Mouse (Mus musculus) liver, embryonic 13.5 days (tissue): ENCODE measurements around the gene Gna15. TPM values are rescaled to one million over a fixed set of nuclear protein-coding genes. Genes with fewer than 3 reads are reported as not detected.
A peak's percentile ranks its signal among the peaks of the same experiment; 100 is the strongest.

ENCODE experiments used
- ATAC-seq: fragments of 200-750 bp; cut with Nextera tagmentation; 2 replicates; pipeline ENCODE4 v1.8.0; 2017; ENCODE audit warnings: low read depth, mild to moderate bottlenecking, moderate number of reproducible peaks, moderate library complexity
- DNase-seq: peaks from one replicate; pipeline ENCODE4 v3.0.0; 2022
- H3K27ac ChIP-seq: fragments of 300-500 bp; sonication (generic); 2 replicates; pipeline ENCODE4 v1.5.1; 2015; ENCODE audit warnings: moderate library complexity, mild to moderate bottlenecking, inconsistent platforms
- H3K27me3 ChIP-seq: fragments of 300-500 bp; sonication (generic); 2 replicates; pipeline ENCODE4 v1.6.1; 2015; ENCODE audit warnings: mild to moderate bottlenecking, inconsistent platforms
- H3K36me3 ChIP-seq: fragments of 300-500 bp; sonication (generic); 2 replicates; pipeline ENCODE4 v1.6.1; 2015; ENCODE audit warnings: mild to moderate bottlenecking, inconsistent platforms
- H3K4me1 ChIP-seq: fragments of 300-500 bp; sonication (generic); replicated peaks from 2 replicates; pipeline ENCODE4 v1.6.1; 2015; ENCODE audit warnings: inconsistent platforms
- H3K4me2 ChIP-seq: fragments of 300-500 bp; sonication (generic); 2 replicates; pipeline ENCODE4 v1.6.1; 2015; ENCODE audit warnings: inconsistent platforms, mild to moderate bottlenecking, moderate library complexity
- H3K4me3 ChIP-seq: fragments of 300-500 bp; sonication (generic); replicated peaks from 2 replicates; pipeline ENCODE4 v1.5.1; 2015; ENCODE audit warnings: mild to moderate bottlenecking, inconsistent platforms
- H3K9ac ChIP-seq: fragments of 300-500 bp; sonication (generic); 2 replicates; pipeline ENCODE4 v1.6.1; 2015; ENCODE audit warnings: mild to moderate bottlenecking, inconsistent platforms
- H3K9me3 ChIP-seq: fragments of 300-500 bp; sonication (generic); replicated peaks from 2 replicates; pipeline ENCODE4 v1.6.1; 2016; ENCODE audit warnings: inconsistent platforms
- WGBS: fragments of 180-500 bp; shearing (Covaris S2); methylation state at CpG from one replicate; pipeline ENCODE4 v1.1.7; 2015; ENCODE audit not compliant: insufficient replicate concordance; 5-methylcytosine and 5-hydroxymethylcytosine counted together
- polyA plus RNA-seq: library from polyadenylated mRNA; unstranded; fragments of >200 nt; fragmentation: Nextera tagmentation; extraction: Ambion mirVana; gene quantifications from 2 replicates; pipeline ENCODE4 v1.2.1, GENCODE M21; 2015

Gna15 gene
- polyA plus RNA-seq, 1 experiment from 2014 or later: 7.2 TPM

DNA sequence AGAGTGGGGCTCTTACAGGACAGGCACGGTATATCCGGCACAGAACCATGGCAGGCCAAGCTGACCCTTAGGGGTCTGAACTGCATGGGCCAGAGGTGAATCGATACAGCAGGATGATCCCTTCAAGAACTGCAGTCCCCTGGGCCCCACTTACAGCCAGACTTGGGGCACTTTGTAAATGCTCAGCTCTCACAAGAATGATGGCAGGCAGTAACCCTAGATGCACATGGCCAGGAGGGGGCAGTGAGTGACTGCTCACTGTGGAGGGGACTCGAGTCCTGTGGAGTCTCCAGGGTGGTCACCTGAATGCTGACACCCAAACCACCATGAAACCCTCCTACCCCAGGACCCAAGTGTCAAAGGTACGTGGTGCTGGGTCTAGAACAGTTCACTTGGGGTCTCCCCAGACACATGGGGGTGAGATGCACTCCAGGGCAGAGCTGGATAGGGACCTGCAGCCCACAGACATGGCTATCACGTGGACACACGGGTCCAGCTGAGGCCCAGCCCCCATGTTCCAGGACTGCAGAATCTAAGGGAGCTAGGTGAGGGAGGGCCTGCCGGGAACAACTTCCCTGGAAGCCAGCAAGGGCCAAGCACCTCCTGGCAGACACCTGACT, 30.3 kb downstream of the Gna15 start:
- Histone ChIP-seq H3K4me3 (peak overlapping the region; percentile 88), H3K27ac (peak overlapping the region; percentile 74; the same call in 1 of the 2 replicates), H3K4me2 (peak overlapping the region; percentile 98; the same call in 1 of the 2 replicates), H3K4me1 (peaks cover 45% of the 10 kb centered on the region), H3K9me3 (no peaks in the 10 kb centered on the region), H3K27me3 (no peaks in the 10 kb centered on the region), H3K9ac (peak overlapping the region; percentile 93; the same call in 1 of the 2 replicates), H3K36me3 (peaks cover 55% of the 10 kb centered on the region)
- WGBS: 80% methylated on average over 8 of the region's 8 CpGs
- no peak for ATAC-seq
- no peak for DNase-seq

DNA sequence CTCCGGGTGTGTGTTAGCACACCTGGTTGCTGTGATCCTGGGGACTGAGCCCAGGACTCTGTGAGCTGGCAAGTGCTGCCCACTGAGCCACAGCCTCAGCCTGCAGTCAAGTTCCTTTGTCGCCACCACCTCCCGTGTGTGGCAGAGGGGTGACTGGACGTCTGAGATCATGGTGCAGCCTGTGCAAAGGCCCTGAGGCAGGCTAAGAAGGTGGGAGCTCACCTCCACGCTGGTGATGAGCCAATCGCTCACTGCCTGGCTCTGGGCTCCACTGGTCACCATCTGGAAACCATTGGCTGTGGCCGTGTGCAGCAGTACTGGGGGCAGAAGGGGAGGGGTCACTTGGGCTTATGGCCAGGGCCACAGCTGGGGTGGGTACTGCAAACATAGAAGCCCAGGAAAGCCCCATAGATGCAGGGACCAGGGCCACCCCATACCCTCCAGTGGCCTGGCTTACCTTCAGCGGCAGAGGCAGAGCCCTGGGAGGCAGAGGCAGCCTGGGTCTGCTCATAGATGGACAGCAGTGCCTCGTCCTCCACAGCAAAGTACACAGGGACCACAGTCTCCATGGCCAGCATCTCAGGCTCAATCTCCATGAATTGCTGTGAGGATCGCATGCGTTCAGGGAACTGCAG, 31.3 kb downstream of the Gna15 start:
- 81% methylated on average over 11 of the region's 11 CpGs for WGBS
- peaks cover 65% of the 10 kb centered on the region for H3K36me3 ChIP-seq
- no peak overlapping the region for H3K4me2 ChIP-seq
- H3K27ac ChIP-seq: no peak overlapping the region
- H3K4me3 ChIP-seq: no peak overlapping the region
- DNase-seq: no peak
- H3K9me3 ChIP-seq: no peaks in the 10 kb centered on the region
- H3K4me1 ChIP-seq: peaks cover 35% of the 10 kb centered on the region
- H3K27me3 ChIP-seq: no peaks in the 10 kb centered on the region
- no peak overlapping the region for H3K9ac ChIP-seq
- ATAC-seq: no peak

DNA sequence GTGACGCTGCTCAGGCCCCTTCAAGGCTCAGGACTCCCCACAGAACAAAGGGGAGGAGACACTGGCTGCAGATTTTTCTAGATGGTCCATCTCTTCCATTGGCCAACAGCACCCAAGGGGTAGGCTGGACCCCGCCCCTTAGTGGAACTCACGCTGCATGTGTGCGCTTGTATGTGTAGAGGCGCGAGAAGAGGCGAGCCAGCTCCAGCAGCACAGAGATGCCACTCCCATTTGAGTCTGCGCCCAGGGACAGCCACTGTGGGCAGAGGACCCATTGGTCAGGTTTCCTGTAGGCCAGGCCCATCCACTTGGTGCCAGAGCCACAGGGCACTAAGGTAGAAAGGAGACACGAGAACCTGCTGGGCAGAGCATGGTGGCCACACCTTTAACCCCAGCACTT, 33.0 kb downstream of the Gna15 start:
- Histone ChIP-seq H3K4me3 (no peak overlapping the region), H3K4me1 (peaks cover 25% of the 10 kb centered on the region), H3K27ac (no peak overlapping the region), H3K36me3 (peaks cover 82% of the 10 kb centered on the region), H3K27me3 (no peaks in the 10 kb centered on the region), H3K4me2 (no peak overlapping the region), H3K9ac (no peak overlapping the region), H3K9me3 (no peaks in the 10 kb centered on the region)
- DNase-seq: no peak
- ATAC-seq: no peak
- 86% methylated on average over 9 of the region's 9 CpGs for WGBS

DNA sequence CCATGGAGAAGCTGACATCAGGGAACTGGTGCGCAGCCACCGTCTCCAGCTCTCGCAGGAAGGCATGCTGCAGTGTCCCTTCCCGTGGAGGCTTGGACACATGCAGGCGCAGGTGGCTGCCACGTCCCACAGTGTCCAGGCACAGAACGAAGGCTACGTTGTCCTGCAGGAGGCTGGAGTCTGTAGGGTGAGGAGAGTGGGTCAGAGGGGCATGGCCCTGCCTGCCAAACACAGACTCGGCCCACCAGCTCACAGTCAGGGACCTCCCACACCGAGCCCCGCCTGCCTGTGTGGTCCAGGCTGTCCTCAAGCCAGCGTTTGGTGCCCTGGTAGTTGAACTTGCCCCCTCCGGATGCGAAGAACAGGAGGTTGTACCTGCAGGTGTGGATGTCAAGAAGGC, 34.1 kb downstream of the Gna15 start:
- Histone ChIP-seq H3K4me1 (peaks cover 17% of the 10 kb centered on the region), H3K4me3 (no peak overlapping the region), H3K9me3 (no peaks in the 10 kb centered on the region), H3K27ac (no peak overlapping the region), H3K4me2 (no peak overlapping the region), H3K36me3 (peaks cover 83% of the 10 kb centered on the region), H3K9ac (no peak overlapping the region), H3K27me3 (no peaks in the 10 kb centered on the region)
- DNase-seq: no peak
- ATAC-seq: no peak
- WGBS: 81% methylated on average over 14 of the region's 14 CpGs

DNA sequence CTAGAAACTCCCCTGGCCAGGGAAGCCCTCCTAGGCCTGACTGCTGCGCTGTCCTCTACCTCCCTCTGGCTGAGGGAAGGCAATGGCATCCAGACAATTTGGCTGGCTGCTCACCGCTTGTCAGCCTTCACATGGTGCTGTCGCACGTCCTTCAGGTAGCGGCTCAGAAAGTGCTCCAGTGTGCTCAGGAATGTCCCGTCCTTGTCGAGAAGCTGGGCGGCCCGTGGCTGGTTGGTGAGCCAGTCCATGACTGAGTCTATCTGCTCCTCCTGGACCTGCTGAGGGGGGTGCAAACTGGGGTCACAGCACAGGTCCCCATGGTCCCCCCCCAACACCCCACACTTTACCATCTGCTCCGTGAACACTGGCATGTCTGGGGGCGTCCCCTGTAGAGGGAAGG, 35.9 kb downstream of the Gna15 start:
- Histone ChIP-seq H3K4me3 (no peak overlapping the region), H3K36me3 (peaks cover 71% of the 10 kb centered on the region), H3K4me2 (no peak overlapping the region), H3K9me3 (no peaks in the 10 kb centered on the region), H3K27me3 (no peaks in the 10 kb centered on the region), H3K4me1 (no peaks in the 10 kb centered on the region), H3K9ac (no peak overlapping the region), H3K27ac (no peak overlapping the region)
- 84% methylated on average over 11 of the region's 11 CpGs for WGBS
- DNase-seq (no peak), ATAC-seq (no peak)

DNA sequence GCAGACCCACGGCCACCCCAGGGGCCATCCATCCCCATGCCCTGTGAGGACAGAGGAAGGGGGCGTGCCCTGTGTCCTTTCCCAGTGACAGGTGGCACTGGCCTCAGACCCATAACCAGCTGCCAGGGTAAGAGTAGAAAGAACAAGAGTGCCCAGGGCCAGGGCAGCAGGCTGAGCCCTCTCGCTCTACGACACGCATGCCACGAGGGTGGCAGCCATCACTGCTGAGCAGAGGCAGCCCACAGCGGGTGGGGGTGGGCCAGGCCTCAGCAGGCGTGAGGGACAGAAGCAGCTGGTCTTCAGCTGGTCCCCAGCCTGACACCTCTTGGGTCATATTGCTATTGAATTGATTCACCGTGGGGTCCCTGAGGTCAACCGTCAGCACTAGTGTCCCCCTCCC, 37.5 kb downstream of the Gna15 start:
- H3K27me3 ChIP-seq: peaks cover 14% of the 10 kb centered on the region
- ATAC-seq: no peak
- H3K9ac ChIP-seq: no peak overlapping the region
- no peak overlapping the region for H3K27ac ChIP-seq
- H3K4me3 ChIP-seq: no peak overlapping the region
- H3K4me1 ChIP-seq: peaks cover 10% of the 10 kb centered on the region
- WGBS: 80% methylated on average over 10 of the region's 10 CpGs
- no peak overlapping the region for H3K4me2 ChIP-seq
- no peak for DNase-seq
- no peaks in the 10 kb centered on the region for H3K9me3 ChIP-seq
- peaks cover 55% of the 10 kb centered on the region for H3K36me3 ChIP-seq

DNA sequence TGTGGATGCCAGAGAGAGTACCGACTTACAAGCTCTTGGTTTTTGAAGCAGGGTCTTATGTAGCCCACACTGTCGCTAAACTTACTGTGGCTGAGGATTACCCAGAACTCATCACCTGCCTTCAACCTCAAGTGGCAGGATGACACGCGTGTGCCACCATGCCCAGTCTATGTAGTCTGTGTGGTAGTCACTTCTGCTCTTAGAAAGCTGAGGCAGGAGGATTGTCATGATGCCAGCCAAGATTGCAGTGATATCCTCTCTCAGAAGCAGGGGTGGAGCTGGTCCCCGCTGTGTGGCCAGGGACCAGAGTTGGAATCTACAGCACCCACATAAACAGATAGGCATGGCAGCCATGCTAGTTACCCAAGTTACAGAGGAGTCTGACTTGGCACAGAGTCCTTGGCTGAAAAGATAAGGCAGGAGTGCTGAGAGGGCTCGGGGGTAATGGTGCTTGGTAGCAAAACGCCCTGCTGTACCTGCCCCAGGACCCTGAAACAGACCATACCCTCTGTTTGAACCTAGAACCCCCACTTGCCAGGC, 38.5 kb downstream of the Gna15 start:
- Histone ChIP-seq H3K27ac (no peak overlapping the region), H3K4me1 (peaks cover 10% of the 10 kb centered on the region), H3K4me2 (no peak overlapping the region), H3K36me3 (peaks cover 45% of the 10 kb centered on the region), H3K27me3 (peaks cover 24% of the 10 kb centered on the region), H3K9me3 (no peaks in the 10 kb centered on the region), H3K9ac (no peak overlapping the region), H3K4me3 (no peak overlapping the region)
- ATAC-seq: no peak; the same call in 1 of the 2 replicates
- DNase-seq: no peak
- WGBS: 51% methylated on average over 7 of the region's 7 CpGs

DNA sequence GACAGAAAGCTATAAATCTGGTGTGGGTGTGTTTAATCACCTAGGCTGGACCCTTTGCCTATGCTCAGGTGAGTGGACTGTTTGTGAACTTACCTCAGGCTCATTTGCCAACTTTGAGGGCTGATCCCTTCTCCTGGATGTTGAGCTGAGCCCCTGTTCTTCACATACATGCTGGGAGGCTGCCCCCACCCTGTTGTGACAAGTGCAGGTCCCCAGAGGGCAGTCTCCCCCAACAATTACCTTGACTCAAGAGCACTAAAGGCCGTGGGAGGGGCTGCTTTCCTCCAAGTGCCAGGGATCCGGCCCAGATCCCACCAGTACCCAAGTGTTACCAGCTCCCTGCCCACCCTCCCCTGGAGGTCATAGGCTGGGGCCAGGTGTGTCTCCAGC, 39.0 kb downstream of the Gna15 start:
- H3K9ac ChIP-seq: no peak overlapping the region
- peaks cover 10% of the 10 kb centered on the region for H3K4me1 ChIP-seq
- 14% methylated on average over 2 of the region's 2 CpGs for WGBS
- H3K27ac ChIP-seq: no peak overlapping the region
- H3K4me2 ChIP-seq: no peak overlapping the region
- no peak overlapping the region for H3K4me3 ChIP-seq
- H3K27me3 ChIP-seq: peaks cover 29% of the 10 kb centered on the region
- DNase-seq (no peak), ATAC-seq (no peak)
- peaks cover 40% of the 10 kb centered on the region for H3K36me3 ChIP-seq
- H3K9me3 ChIP-seq: no peaks in the 10 kb centered on the region

DNA sequence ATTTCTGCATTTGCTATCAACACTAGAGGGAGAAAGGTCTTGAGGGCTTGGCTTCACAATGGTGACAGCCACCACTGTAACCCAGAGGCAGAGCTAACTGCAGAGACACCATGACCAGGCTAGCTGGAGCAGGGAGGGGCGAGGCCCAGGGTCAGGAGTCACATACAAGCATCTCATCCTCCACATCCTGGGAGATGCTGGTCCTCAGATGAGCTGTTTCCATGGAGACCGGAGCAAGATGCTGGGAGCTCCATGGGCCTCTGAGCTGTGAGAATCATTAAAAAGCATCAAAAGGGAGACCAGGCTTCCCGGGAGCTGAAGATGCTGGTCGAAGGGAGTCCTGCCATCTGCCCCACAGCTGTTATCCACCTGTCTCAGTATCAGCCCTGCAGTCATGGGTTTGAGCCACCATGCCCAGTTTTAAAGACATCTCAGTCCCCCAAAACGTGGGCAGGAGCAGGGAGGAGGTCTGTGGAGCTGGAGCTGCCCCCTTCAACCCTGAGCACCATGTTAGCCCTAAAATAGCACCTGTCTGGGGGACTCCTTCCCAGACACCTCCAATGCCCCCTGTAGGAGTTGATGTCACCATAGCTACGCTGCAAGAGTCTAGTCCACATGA, 39.5 kb downstream of the Gna15 start:
- no peak overlapping the region for H3K4me2 ChIP-seq
- ATAC-seq (no peak), DNase-seq (no peak)
- peaks cover 10% of the 10 kb centered on the region for H3K4me1 ChIP-seq
- no peak overlapping the region for H3K27ac ChIP-seq
- peaks cover 35% of the 10 kb centered on the region for H3K36me3 ChIP-seq
- H3K9ac ChIP-seq: no peak overlapping the region
- H3K9me3 ChIP-seq: no peaks in the 10 kb centered on the region
- H3K27me3 ChIP-seq: peaks cover 32% of the 10 kb centered on the region
- H3K4me3 ChIP-seq: no peak overlapping the region
- WGBS: 67% methylated on average over 6 of the region's 6 CpGs

DNA sequence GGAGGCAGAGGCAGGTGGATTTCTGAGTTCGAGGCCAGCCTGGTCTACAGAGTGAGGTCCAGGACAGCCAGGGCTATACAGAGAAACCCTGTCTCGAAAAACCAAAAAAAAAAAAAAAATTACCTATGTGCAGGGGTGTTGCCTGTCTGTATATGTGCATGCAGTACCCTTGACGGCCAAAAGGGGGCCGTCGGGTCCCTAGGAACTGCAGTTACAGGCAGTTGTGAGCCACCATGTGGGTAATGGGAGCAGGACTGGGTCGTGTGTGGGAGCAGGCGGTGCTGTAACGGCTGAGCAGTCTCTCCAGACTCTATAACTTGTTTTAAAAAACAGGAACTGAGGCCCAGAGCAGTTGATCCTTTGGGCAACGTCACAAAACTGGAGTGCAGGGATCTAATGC, 40.0 kb downstream of the Gna15 start:
- Histone ChIP-seq H3K27ac (no peak overlapping the region), H3K36me3 (peaks cover 30% of the 10 kb centered on the region), H3K9me3 (no peaks in the 10 kb centered on the region), H3K4me2 (no peak overlapping the region), H3K9ac (no peak overlapping the region), H3K4me1 (peaks cover 10% of the 10 kb centered on the region), H3K4me3 (no peak overlapping the region), H3K27me3 (peaks cover 35% of the 10 kb centered on the region)
- WGBS: 12% methylated on average over 9 of the region's 9 CpGs
- ATAC-seq (no peak), DNase-seq (no peak)

DNA sequence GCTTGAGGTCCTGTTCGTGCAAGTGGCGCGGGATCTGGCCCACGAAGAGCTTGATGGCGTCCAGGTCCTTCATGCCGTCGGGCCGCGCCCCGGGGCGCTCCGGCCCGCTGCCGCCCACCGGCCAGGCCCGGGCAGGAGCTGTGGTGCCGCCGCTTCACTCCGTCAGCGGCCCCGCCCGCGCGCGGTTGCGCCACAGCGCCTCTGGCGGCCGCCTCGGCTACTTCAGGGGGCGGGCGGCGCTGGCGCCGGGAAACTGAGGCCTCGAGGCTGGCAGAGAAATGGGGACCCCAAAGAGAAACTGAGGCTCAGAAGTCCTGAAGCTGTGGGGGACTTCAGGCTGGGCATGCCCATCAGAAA, 41.5 kb downstream of the Gna15 start, which contains the start of gene Celf5:
TSS of gene Celf5 (minus strand) at position 177 of the 357 bp plus-strand sequence.
- DNase-seq (no peak), ATAC-seq (peak; percentile 37)
- Histone ChIP-seq H3K9me3 (no peaks in the 10 kb centered on the region), H3K27ac (no peak within 1 kb of the TSS), H3K4me1 (peaks cover 13% of the 10 kb centered on the region), H3K4me2 (peak within 1 kb of the TSS; percentile 70), H3K4me3 (peak within 1 kb of the TSS; percentile 44), H3K27me3 (peaks cover 50% of the 10 kb centered on the region), H3K36me3 (peaks cover 15% of the 10 kb centered on the region), H3K9ac (peak within 1 kb of the TSS; percentile 41; the same call in 1 of the 2 replicates)
- WGBS: under 1% methylated on average over 36 of the region's 36 CpGs
